Mouse (Mus musculus) layer of hippocampus, adult 11-12 months (tissue): ENCODE measurements at regions not wholly inside any gene's neighbourhood (a gene's known extent, or its start where the extent isn't known, plus 50 kb on each side); places are given as distances from the start of the nearest gene placed in this dataset.
A peak's percentile ranks its signal among the peaks of the same experiment; 100 is the strongest.
"Not testable (repeated sequence)": the region's sequence is repeated elsewhere in the genome, so short reads cannot be mapped to it uniquely, and the experiment has no call there.

Experiments
- DNase-seq: peaks from one replicate; pipeline ENCODE4 v3.0.0; 2022; ENCODE audit warnings: low spot score

DNA sequence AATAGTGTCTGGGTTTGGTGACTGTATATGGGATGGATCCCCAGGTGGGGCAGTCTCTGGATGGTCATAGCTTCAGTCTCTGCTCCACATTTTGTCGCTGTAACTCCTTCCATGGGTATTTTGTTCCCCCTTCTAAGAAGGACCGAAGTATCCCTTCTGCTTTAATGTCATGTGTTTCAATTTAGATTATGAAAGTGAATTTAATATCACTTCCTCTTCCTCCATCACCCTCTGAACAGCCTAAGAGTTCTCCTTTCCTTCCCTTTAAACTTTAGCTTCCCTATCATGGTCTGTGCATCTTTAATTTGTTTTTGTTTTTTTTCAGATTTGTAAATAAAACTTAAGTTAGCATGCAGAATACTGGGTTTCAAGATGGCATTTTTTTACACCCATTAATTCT lies 211.0 kb upstream of the Phyhipl start:
- DNase-seq = no peak

DNA sequence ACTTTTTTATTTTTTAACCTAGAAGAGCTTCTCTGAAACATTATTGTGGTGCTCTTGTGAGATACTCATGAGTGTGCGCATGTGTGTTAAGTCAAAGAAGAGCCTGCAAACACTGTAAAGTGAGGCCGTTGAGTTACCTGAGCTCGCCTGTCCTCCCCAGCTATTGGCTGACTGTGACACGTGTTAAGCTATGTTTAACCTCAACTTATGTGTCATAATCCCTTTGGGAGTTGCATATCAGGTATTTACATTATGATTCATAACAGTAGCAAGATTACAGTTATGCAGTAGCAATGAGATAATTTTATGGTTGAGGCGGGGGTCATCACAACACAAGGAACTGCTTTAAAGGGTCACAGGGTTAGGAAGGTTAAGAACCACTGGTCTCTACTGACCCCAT lies 208.9 kb upstream of the Phyhipl start:
- no peak for DNase-seq

DNA sequence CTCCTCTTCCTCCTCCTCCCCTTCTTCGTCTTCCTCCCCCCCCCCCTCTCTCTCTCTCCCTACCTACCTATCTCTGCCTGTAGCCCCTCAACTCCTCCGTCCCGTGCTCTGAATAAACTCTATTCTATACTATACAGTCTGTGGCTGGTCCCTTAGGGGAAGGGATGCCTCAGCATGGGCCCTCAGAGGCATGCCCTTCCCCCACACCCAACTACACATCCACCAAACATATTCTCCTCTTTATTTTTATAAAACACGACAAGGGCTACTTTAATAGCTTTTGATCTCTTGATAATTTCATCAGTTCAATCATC lies 206.2 kb upstream of the Phyhipl start:
- DNase-seq = no peak

DNA sequence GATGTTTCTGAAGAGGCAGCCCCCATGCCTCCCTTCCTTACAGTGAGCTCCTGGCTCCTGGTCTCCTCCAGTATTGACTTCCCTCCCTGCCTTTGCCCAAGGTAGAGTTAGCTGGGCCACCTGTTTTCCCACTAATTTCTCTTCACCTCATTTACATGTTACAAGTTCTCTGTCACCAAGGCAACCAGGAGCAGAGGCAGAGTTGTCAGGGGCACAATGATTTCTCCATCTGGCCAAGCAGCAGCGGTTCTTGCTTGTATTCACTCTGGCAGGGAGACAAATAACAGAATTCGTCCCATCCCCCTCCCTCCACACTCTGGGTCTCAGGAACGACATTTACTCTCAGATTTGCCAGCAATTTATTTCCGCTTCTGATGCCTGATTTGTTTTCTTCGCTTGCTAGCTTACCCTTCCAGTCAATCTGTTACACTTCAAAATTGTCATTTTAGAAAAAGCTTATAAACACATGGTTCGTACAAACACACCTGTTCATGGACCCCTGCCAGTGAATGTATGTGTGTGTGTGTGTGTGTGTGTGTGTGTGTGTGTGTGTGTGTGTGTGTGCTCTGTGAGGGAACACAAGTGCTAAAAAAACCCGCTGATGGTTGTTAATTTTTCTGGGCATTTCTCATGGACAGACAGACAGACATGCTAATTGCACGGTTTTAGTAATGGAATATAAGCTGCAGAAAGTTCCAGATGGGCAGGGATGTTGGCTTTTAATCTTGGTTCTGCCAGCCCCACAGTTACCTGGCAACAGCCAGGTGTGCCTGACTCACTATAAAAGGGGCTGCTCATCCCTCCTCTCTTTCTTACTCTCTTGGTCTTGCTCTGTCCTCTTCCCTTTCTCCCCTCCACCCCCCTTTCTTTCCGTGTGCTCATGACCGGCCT lies 205.6 kb upstream of the Phyhipl start:
- peak; percentile 65 for DNase-seq

DNA sequence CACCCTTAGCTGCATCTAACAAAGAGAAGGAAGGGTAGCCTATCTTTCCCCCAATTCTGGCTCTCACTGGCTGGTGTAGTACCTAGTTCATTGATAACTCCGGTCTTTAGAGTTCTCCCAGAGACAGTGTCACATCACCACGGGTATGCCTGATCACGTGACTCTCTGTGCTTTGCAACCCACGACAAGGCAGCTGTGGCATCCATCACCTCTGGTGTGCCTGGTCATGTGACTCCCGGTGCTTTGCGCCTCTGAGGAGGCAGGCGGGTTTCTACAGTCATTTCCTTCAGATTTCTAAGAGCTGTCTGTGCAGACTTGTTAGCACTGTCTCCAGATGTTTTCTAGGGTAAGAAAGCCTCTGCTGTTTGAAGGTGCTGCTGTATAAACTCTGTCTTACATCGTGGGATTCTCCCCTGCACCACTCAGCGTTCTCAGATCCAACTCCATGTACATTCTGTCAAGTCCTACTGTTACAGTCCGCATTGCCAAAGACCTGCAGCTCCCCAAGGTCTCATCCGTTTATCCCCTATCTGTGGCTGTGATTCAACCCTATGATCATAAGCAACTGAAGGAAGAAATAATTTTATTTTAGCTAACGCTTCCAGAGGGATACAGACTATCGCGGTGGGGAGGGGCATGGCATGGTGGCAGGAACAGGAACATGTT lies 201.5 kb upstream of the Phyhipl start:
- no peak for DNase-seq

DNA sequence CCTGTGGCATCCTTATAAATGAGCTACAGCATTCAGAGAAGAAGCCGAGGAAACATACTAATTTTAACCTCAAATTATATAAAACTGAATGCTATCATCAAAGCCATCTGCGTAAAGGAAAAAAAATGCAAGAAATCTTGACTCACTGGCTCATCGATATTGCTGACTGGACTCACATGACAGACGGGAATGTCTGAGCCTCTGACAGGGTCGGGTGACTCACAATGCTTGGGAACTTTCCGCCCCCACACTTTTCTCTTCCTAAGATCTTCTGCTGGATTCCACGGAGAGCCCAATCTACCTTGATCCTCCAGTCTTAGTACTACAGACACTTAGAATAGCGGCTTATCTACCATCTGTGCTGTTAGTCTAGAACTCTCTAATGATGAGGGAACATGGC lies 200.2 kb upstream of the Phyhipl start:
- no peak for DNase-seq

DNA sequence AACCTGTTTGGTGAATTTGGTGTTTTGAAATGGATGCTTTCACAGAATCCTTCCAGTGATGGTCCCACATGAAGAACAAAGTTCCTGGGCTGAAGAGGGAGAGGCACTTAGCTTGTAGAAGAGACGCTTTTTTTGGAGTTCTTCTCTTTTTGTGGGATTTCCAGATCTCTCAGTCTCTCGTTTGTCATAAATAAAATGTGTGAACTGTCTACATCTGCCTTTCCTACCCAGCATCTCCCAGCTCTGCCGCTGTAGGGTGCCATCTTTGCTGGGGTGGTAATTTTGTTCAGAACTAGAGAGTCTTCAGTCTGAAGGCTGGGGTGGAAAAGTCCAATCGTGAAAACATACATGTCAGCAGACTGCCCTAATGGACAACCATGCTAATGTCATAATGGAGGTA lies 197.8 kb upstream of the Phyhipl start:
- DNase-seq = no peak

DNA sequence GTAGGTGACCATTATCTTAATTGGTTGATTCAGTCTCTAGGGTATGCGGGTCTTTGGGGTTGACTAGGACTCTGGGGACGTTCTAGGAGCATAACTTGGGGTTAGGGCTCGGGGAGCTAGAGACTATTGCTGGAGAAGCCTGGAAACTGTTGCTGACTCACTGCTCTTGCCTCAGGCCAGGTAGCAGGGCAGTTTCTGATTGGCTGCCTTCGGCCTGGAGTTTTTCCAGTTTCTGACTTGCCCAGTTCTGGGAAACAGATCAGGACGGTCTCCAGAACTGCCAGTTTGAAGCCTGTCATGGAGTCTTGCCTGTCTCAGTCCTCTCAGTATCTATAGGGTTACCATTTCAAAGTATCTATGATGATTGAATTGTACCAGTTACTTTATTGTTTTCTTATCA lies 192.4 kb upstream of the Phyhipl start:
- no peak for DNase-seq

DNA sequence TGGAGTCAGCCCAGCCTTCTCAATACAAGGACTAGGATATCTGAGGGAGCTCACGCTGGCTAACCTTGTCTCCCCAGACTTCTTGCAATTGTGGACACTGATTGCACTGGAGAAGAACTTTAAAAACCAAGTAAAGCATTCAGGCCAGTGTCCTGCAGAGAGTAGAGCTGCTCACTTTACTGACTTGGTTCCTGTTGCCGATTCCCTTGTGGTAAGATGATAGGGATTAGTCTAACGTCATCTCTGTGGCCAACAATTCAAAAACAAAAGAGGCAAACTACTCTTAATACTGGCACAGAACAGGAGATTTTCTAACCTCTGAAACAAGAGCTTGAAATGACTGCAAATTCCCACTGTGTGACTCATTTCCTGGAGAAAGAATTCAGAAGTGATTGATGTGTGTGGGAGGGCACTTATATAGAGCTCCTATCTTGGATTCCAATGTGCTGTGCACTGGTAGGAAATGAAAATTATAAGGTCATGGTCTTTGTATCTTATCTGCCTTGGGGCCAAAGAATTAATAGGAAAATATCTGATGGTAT lies 191.6 kb upstream of the Phyhipl start:
- no peak for DNase-seq

DNA sequence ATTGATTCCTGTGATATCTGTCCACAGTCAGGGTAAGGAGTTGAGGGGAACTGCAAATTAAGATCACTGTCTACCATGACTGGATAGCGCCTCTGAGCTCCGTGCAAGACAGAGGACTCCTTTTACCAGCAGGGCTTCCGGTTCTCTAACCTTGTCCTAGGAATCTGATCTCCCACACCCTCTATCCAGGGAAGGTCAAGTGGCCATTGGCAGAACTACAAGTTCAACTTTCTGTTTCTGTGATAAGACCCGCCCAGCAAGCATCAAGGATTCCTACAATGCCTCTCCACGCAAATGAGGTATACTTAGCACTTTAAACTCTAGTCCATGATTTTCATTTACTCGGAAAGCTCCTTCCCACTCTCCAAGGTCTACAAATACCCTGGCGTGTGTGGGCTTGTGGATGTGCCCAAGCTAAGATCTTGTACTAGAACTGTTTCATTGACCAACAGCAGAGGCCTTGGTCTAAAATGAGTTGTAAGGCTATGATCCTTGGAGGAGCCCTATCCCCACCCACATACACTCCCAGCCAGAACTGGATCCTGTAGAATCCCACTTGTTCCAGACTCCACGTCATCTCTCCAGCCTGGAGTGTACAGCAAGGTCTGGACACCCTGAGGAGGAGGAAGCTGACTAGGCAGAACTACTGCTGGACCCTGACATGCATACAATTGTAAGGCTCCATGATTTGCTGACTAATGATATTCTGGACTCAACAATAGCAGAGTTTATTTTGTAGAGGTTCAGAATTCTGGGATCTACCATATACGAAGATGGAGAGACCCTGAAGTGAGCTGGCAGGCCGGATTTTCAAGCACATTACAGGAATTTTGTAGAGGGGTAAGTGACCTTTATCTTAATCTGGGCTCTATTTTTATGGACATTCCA lies 190.8 kb upstream of the Phyhipl start:
- DNase-seq = no peak

DNA sequence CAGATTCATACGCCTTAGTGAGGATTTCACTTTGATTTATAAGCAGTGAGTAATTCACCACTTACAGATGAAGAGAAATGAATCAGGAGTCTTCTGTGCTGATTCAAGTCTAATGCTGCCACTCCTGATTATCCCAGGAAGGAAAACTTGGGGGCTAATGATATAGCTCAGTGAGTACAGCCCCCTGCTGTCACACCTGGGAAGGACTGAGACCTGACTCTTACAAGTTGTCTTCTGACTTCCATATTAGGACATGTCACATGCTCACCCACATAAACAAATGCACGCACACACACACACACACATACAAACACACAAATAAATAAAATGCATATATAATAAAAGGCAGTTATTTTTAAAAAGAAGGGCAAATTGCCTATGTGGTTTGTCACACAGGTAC lies 188.1 kb upstream of the Phyhipl start:
- no peak for DNase-seq

DNA sequence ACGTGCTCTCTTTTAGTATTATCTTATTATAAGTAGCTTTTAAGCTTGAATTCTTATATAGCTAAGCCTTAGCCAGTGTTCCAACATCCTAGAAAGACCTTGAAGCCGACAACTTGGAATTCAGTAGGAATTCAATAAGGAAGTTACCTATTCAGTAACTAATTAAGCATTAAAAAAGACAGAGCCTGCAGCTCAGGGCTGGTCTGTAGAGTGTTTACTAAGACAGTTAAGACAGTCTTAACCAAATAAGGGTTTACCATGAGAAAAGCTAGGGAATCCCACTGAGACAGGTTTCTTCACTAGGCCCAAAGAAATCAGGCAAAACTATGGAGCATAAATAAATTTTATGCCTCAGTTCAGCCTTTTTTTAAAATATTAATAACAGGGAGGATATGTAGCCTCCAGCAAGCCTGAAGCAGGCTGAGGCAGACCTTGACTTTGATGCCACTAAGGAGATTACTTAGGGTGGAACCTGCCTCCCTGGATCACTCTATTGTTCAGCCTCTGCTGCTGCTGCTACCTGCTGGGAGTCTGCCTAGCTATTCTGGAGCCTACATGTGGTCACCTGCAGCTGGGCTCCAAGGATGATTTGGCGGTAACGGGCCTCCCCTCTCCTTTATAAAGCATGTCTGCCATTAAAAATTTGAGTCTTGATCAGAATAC lies 186.5 kb upstream of the Phyhipl start:
- DNase-seq = no peak

DNA sequence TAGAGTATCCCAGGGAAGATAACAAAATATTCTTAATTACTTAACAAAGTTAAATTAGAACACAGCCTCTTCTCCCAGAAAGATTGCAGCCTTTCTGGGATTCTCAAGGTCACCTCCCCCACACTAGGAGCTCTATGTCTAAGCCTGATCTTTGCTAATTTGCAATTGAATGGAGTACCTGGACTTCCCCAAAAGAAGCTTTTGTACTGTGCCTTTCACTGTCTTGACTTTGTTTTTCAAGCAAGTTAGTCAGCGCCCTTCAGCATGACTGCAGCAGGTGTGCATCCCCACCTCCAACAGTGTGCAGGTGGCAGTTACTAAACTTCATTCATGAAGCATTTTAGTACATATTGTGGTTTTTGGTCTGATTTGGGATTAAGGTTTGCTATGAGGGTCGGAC lies 185.4 kb upstream of the Phyhipl start:
- DNase-seq = not testable (repeated sequence)

DNA sequence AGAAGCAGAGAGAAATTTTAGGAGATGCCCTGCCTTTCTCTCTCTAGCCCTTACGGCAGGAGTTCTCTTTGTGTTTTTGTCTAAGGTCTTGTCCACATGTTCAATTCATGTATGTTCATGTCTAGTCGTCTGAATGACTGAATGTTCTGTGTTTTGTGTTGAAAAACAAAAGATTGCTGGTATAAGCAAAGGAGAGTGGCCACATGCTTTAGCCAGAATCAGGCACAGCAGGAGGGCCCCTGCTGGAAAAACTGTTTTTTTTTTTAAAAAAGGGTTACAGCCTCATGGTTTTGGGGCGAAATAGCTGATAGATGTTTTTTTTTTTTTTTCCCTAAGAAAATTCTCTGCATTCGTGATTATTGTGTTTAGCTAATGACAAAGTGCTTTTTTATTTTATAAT lies 182.4 kb upstream of the Phyhipl start:
- no peak for DNase-seq

DNA sequence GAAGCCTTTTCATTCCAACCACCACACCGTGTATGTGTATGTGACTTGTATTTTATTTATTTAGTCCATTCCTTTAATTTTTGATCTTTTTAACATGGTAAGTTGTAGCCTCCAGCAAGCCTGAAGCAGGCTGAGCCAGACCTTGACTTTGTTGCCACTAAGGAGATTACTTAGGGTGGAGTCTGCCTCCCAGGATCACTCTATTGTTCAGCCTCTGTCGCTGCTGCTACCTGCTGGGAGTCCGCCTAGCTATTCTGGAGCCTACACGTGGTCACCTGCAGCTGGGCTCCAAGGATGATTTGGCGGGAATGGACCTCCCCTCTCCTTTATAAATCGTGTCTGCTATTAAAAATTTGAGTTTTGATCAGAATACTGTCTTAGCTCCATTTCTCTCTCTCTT lies 181.6 kb upstream of the Phyhipl start:
- DNase-seq = no peak

DNA sequence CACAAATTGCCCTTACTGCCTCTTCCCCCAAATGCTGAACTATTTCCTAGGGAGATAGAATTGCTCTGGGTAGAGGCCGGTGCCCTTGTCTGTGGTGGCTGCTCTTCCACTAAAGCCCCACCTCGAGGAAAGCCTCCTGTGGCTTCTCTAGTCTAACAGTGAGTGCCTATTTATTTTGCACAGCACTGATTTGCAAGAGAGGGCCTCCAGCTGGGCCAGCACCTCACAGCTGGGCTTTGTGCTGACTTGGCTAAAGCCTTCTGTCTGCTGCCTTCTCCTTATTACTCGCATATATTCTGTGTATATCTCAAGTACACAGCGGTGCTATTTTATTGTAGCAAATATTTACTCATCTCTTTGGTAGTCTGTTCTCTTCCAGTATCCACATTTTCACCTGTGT lies 176.9 kb upstream of the Phyhipl start:
- no peak for DNase-seq

DNA sequence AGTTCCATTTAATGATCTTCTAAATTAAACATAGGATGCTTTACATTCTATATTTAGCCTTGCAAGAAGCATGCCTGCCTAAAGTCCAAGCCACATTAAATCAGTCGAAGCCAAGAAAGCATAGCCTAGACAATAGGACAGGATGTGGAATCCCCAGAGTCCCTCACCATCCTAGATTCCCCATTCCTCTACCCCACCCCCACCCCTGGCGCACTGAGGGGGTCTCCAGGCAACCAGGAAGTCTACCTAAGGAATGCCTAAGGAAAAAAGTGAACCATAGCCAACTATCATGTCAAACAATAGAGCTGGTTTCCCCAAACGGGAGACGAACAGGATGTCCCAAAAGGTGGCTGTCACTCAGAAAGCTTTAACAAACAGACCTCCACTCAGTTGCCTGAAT lies 172.5 kb upstream of the Phyhipl start:
- no peak for DNase-seq

DNA sequence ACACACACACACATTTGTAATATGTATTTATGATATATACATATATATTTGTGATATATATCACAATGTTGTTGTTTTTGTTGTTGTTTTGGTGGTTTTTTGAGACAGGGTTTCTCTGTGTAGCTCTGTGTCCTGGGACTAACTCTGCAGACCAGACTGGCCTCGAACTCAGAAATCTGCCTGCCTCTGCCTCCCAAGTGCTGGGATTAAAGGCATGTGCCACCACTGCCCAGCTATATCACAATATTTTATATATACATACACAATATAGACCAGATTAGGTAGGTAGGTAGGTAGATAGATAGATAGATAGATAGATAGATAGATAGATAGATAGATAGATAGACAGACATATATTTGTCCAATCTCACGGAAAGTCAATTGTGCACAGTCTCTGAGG lies 171.8 kb upstream of the Phyhipl start:
- not testable (repeated sequence) for DNase-seq

DNA sequence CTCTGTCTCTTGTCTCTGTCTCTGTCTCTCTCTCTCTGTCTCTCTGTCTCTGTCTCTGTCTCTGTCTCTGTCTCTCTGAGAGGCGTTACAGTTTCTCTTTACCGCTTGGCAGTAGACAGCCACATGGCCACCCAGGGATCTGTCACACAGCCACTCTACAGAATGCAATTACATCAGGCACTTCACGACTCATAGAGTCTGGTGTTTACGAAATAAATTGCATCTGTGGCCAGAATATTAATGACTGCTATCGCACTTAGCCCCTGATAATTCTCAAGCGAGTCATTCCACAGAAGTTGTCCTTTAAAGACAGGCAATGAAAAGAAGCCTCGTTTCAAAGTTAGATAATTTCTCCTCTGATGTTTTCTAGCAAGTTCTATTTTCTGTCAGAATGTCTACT lies 170.9 kb upstream of the Phyhipl start:
- DNase-seq = no peak

DNA sequence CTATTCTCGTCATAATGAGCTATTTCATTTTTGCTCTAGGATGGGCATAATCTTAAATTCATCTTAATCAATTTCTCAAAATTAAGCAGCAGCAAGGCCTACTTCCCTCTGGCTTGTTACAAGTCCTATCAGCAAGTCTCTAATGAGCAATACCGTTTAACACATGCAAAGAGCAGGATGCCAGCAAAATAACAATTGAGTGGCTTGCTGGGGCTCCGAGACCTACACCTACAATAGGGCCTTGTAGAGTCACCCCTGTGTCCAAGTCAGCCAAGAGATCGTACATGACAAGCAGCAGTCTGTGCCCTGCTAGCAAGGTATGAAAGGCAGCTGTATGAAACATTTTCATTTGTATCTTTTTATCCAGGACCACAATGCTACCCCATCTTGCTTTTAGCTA lies 169.7 kb upstream of the Phyhipl start:
- no peak for DNase-seq

DNA sequence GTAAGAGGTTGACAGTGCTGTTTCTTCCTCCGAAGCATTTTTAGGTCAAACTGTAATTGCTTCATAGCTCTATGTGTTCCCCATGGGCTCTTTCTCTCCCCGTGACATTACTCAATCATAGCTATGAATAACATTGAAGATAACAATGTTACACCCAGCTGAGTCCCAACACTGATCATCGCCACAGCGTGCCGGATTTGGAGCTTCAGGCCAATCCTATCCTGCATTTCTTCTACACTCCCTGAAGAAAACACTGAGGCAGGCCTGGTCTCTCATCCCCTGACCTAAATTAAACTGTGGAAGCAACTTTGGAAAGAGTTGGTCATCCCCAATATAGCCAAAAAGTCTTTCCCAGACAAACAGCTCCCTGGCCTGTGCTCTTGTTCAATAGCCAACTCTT lies 168.7 kb upstream of the Phyhipl start:
- no peak for DNase-seq

DNA sequence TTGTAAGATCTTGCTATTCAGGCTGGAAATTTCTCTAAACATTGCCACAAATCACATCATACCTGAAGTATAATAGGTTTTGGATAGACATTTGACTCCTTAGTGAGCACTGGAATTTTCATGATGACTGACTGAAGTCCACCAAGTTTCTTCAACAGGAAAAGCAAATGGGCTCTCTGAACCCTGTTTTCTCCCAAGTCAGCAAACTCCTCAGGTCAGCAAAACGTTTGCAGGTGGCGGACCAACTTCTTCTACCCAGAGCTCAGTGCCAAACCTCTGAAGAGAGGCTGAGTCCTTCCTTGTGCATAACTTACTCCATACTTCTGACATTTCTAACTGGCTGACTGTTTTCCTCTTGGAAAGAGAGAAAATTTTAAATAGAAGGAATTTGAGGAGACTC lies 164.2 kb upstream of the Phyhipl start:
- DNase-seq = no peak
